ENCODE assay signal across 21 mouse cellular contexts in the genomic region with DNA sequence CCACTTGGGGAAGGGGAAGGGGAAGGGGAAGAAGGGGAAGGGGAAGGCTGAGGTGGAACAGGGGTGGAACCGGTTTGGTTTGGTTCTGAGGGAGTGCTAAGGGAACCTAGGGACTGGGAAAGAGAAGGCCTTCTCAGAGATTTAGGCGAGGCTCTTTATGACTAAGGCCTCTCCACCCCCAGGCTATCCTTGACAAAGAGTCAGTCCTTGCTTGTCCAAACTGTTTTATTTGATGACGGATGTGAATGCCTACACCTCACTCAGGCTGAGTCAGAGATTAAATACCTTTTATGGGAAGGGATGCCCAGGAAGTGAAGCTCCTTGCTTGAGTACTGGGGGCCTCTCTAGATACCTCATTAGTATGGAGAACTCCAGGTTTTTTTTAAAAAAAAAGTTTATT. TPM values are rescaled to one million over a fixed set of nuclear protein-coding genes. Genes with fewer than 3 reads are reported as not detected.
A peak's percentile ranks its signal among the peaks of the same experiment; 100 is the strongest.
DNase-seq lines count a peak whose midpoint lies in the region; TF ChIP-seq lines count a peak whose summit lies in the region.
"Had no signal": no experiment of that assay in that cellular context is flagged by ENCODE, and none has a peak within 500 bp of the region (broad histone marks: within the 10 kb centered on the region; RNA-seq: fewer than 3 reads in every experiment).

No protein-coding gene starts in this region.

- intact Hi-C loops in left cerebral cortex, postnatal 14 days (cut with DNase I): no loop called here

- H3K9ac ChIP-seq in ES-E14 (ENCODE audit: insufficient read depth, low read depth, low read length, poor library complexity, severe bottlenecking): no peak overlapping the region
- H3K9ac ChIP-seq: forebrain, embryonic 15.5 days; liver, postnatal 0 days; midbrain, embryonic 13.5 days; neural tube, embryonic 12.5 days had no signal

- 0 out of 4 replicates have a peak, but pooled peaks cover 0 to 3% of the 10 kb centered on the region in 2 experiments for H3K4me1 ChIP-seq in ES-E14 (ENCODE audit: control insufficient read depth in 2 of 2, insufficient read depth in 2 of 2, low read length in 2 of 2, poor library complexity in 1 of 2)
- H3K4me1 ChIP-seq: midbrain, embryonic 13.5 days had no signal

- H3K4me3 ChIP-seq in ES-E14 (ENCODE audit: insufficient read depth in 1 of 2, low read depth in 1 of 2, low read length in 2 of 2, poor library complexity in 1 of 2, severe bottlenecking in 1 of 2): no peak overlapping the region
- H3K4me3 ChIP-seq: erythroblast, embryonic 14.5 days; forebrain, embryonic 15.5 days; left cerebral cortex, adult 2 months; limb, embryonic 10.5 days; midbrain, embryonic 13.5 days; neural tube, embryonic 12.5 days had no signal

- H3K36me3 ChIP-seq in ES-E14 (ENCODE audit: control insufficient read depth, insufficient read depth, low read length, poor library complexity, severe bottlenecking): no peaks in the 10 kb centered on the region
- H3K36me3 ChIP-seq: forebrain, embryonic 15.5 days; limb, embryonic 10.5 days; midbrain, embryonic 13.5 days; neural tube, embryonic 12.5 days had no signal

- in situ Hi-C loops in ES-E14 (cut with MboI; ENCODE audit: low sequenced_read_pairs in 2 of 2, unreplicated experiment in 2 of 2): no loop called here

- peak; percentile 44 for DNase-seq in 3134 (ENCODE audit: extremely low read depth, insufficient read length, low spot score)
- DNase-seq in ES-E14 (ENCODE audit: low read depth, low spot score): peak; percentile 38
- peak; percentile 58 for DNase-seq in adrenal gland, postnatal 10 days
- peak; percentile 39 for DNase-seq in large intestine, adult 2 months (ENCODE audit: low read depth, low spot score)
- DNase-seq in layer of hippocampus, adult 9-11 months: no peak
- no peak for DNase-seq in c-Kit-positive CD71-positive TER-119-positive erythroid progenitor cells, embryonic 14.5 days (ENCODE audit: low spot score)
- no peak for DNase-seq in left cerebral cortex, postnatal 14 days (ENCODE audit: low spot score in 2 of 2)
- DNase-seq: cerebellum, adult 2 months; heart, postnatal 10 days; kidney, adult 2 months; kidney, postnatal 14 days; liver, postnatal 0 days; lung, postnatal 10 days; spleen, adult 18-20 months; thymus, postnatal 14 days had no signal

- H3K27ac ChIP-seq in ES-E14 (ENCODE audit: insufficient read depth, low read depth, low read length, poor library complexity, severe bottlenecking): no peak overlapping the region
- H3K27ac ChIP-seq: forebrain, embryonic 15.5 days; left cerebral cortex, adult 2 months; limb, embryonic 10.5 days; midbrain, embryonic 13.5 days; neural tube, embryonic 12.5 days had no signal

- WGBS in large intestine, adult 2 months: 27% methylated on average over 3 of the region's 3 CpGs

- H3K9me3 ChIP-seq in ES-E14 (ENCODE audit: control insufficient read depth, insufficient read depth, low read depth, low read length): no peaks in the 10 kb centered on the region
- H3K9me3 ChIP-seq: forebrain, embryonic 15.5 days; limb, embryonic 10.5 days; midbrain, embryonic 13.5 days; neural tube, embryonic 12.5 days had no signal

TF ChIP-seq in ES-E14, 5 proteins besides CTCF, POLR2A, EP300 and RAD21:
- TF ChIP-seq MAFK (IDR thresholded peaks at IDR 0.05; ENCODE audit: insufficient read depth, low read depth, low read length) (no peak), ZC3H11A (IDR thresholded peaks at IDR 0.05; ENCODE audit: borderline replicate concordance, low read depth, low read length) (no peak), CHD2 (IDR thresholded peaks at IDR 0.05; ENCODE audit: low read depth, low read length) (no peak), ZNF384 (IDR thresholded peaks at IDR 0.05; ENCODE audit: low read depth, low read length) (no peak), HCFC1 (IDR thresholded peaks at IDR 0.05; ENCODE audit: borderline replicate concordance, insufficient read depth, low read length) (no peak)

RNA-seq across cellular contexts. Expression of a gene that starts 52.8 kb away (rescaled TPM):
- total RNA-seq in ES-E14 (2012; rRNA removed): 54.7 and 55.0 TPM in 2 replicates
- 100 to 1,000 TPM; 137 to 139 TPM for total RNA-seq in adrenal gland, postnatal 10 days (2021)
- 60.8 and 69.6 TPM in 2 replicates for polyA plus RNA-seq in large intestine, adult 2 months (2012; rRNA removed)
- total RNA-seq in left cerebral cortex, postnatal 14 days (2021): 10 to 100 TPM; 71.7 to 77.3 TPM

Comparison
In these comparisons a context has a peak if more than half of its experiments do, and no peak if none do; other contexts are left out.
1. DNase-seq: peak in 3134 (single experiment), ES-E14 (single experiment), adrenal gland, postnatal 10 days (single experiment) and large intestine, adult 2 months (single experiment); none in layer of hippocampus, adult 9-11 months (single experiment), c-Kit-positive CD71-positive TER-119-positive erythroid progenitor cells, embryonic 14.5 days (single experiment) and left cerebral cortex, postnatal 14 days (0 of 2).